Mouse (Mus musculus): ENCODE measurements around the gene Edc4.

- TF ChIP-seq MAFK (IDR thresholded peaks at IDR 0.05; ENCODE audit: insufficient read depth, low read depth, low read length) (no peak), CHD2 (IDR thresholded peaks at IDR 0.05; ENCODE audit: low read depth, low read length) (no peak), ZC3H11A (IDR thresholded peaks at IDR 0.05; ENCODE audit: borderline replicate concordance, low read depth, low read length) (no peak)
Observed at GRCm38 (mm10) chr8:105850611-105851010, 30.1 kb upstream of the Edc4 start.

Measured in ES-E14 (cell line).